Mouse (Mus musculus): Measurements from ENCODE around the gene Golga4.

Gene Golga4

DNA sequence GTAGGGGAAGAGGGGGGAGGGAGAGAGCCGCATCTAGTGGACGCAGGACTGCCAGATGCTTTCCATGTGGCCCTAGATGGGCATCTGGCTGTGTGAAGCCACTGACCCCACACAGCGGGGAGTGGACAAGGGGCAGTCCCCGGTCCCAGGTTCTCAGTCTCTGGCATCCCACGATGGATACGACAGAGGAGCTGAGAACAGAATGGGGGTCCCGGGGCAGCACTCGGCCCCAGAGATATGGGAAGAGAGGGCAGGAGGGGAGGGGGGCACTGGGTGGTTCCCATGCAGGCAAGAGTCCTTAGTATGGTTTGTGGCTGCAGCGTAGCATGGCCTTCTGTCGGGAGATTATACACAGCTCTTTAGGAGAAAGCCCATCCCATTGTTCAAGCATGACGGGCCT, 17.7 kb downstream of the Golga4 start:
- no peak for DNase-seq (ENCODE audit: low spot score in 2 of 2)

GRCm38 (mm10) chr9:118527056-118527455, 21.0 kb downstream of the Golga4 start:
- no peak for DNase-seq (ENCODE audit: low spot score in 2 of 2)

GRCm38 (mm10) chr9:118529783-118530182, 23.7 kb downstream of the Golga4 start:
- DNase-seq (ENCODE audit: low spot score in 2 of 2), result no peak

GRCm38 (mm10) chr9:118530679-118531078, 24.6 kb downstream of the Golga4 start:
- no peak for DNase-seq (ENCODE audit: low spot score in 2 of 2)

- DNase-seq (ENCODE audit: low spot score in 2 of 2), result no peak
These were observed 26.6 kb downstream of the Golga4 start for GRCm38 (mm10) chr9:118532516-118533205.

DNA sequence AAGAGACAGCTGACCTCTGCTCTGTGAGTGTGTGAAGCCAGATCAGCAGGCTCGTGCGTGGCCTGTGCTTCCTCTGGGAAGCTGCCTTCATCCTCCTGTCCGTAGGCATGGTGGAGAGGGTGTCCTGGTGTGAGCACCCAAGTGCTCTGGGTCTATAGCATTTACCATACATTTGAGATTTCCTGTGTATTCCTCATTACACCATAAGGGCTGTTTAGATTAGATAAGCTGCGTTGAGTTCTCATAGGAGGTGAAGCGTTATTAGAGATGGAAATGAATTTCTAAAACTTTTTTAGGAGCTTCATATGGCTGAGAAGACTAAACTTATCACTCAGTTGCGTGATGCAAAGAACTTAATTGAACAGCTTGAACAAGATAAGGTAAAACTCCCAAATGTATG, 30.9 kb downstream of the Golga4 start:
- no peak for DNase-seq (ENCODE audit: low spot score in 2 of 2)

DNA sequence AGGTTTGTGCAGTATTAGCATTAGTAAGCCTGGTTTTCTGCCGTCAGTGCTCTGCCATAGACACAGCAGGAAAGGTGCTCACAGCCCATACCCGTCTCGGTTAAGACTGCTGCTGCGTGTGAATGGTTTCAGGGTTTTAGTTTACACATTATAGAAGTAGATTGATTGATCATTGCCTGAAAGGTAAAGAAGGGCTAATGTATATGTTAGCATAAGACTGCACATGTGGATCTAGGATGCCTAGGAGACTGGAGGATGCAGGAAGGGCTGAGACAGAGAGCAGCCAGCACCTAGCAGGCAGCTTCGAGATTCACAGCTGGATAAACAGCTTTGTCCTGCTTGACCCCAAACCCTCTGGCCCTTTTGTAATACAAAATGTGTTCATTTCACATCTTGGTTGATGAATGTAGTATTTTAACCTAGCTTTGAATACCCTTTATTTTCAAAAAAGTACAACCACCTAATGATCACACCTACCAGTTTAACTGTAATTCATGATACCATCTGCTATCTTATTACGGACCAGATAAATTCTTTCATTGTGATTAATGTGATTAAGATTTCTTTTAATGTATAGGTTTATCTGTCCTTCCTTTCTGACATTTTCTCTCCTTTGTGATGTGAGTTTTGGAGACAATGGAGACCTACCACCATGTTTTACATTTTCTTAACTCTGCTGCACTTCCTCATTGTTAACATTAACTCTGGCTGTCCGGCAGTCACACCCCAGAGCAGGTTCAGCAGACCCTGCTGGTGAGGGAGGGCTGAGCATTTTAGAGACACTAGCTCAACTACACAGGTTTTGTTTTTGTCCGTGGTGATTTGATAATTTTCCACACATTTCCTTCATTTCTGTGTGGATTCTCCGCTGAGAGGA, 31.6 kb downstream of the Golga4 start:
- DNase-seq (ENCODE audit: low spot score in 2 of 2), result no peak

- DNase-seq (ENCODE audit: low spot score in 2 of 2), result no peak
These were observed 35.8 kb downstream of the Golga4 start for GRCm38 (mm10) chr9:118541851-118542250.

- DNase-seq (ENCODE audit: low spot score in 2 of 2), result no peak
These were observed 39.1 kb downstream of the Golga4 start for GRCm38 (mm10) chr9:118545146-118545545.

GRCm38 (mm10) chr9:118548651-118549050, 42.6 kb downstream of the Golga4 start:
- no peak for DNase-seq (ENCODE audit: low spot score in 2 of 2)

DNA sequence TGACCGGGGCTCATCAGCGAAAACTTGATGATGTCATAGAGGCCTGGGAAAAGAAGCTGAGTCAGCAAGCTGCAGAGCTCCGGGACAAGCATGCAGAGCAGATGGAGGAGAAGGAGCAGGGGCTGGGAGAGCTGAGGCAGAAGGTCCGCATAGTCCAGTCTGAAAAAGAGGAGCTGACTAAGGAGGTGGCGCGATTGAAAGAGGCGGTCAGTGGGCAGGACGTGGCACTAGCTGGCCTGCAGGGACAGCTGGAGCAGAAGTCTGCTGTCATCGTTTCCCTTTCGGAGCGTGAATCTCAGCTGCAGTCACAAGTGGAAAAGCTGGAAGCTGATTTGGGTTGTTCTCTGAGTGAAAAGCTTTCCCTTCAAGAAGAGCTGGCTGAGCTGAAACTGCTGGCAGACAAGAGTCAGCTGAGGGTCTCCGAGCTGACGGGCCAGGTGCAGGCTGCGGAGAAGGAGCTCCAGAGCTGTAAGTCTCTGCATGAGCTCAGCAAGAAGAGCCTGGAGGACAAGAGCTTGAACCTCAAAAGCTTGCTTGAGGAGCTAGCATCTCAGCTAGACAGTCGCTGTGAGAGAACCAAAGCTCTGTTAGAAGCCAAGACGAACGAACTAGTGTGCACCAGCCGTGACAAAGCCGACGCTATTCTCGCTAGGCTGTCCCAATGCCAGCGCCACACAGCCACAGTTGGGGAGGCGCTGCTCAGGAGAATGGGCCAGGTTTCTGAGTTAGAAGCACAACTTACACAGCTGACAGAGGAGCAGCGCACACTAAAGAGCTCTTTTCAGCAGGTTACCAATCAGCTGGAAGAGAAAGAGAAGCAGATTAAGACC, 51.1 kb downstream of the Golga4 start:
- DNase-seq (ENCODE audit: low spot score in 2 of 2), result no peak

DNA sequence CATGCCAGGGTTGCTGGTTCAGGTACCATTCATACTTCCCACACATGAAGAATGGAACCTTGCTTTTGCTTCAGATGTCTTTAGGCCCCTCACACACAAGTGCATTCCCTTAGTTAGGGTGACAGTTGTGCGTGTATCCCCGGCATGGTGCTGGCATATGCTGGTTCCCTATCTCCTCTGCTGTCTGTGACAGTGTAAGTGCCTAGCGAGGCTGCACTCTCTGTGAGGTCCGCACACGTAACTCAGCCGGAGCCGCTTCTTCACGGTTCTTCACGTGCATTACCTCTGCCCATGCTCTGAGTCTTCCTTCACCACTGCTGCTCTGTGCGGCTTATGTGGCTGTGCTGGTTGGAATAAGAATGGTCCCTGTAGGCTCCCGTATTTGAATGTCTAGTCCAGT, 57.3 kb downstream of the Golga4 start:
- DNase-seq (ENCODE audit: low spot score in 2 of 2), result no peak

DNA sequence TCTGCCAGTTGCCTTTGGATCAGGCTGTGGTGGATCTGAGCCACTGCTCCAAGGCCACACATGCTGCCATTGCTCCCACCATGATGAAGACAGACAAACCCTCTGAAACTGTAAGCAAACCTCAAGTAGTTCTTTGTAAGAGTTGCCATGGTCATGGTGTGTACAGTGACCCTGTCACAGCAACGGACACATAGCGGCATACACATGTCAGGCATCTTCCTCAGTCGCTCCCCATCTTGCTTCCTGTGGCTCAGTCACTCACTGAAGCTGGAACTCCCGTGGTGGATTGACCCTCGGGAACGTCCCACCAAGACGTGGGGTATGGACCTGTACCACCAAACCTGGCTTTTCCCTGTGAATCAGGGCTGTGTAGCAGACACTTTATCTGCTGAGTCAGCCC, 57.8 kb downstream of the Golga4 start:
- no peak for DNase-seq (ENCODE audit: low spot score in 2 of 2)

GRCm38 (mm10) chr9:118564696-118565095, 58.6 kb downstream of the Golga4 start:
- no peak for DNase-seq (ENCODE audit: low spot score in 2 of 2)

DNA sequence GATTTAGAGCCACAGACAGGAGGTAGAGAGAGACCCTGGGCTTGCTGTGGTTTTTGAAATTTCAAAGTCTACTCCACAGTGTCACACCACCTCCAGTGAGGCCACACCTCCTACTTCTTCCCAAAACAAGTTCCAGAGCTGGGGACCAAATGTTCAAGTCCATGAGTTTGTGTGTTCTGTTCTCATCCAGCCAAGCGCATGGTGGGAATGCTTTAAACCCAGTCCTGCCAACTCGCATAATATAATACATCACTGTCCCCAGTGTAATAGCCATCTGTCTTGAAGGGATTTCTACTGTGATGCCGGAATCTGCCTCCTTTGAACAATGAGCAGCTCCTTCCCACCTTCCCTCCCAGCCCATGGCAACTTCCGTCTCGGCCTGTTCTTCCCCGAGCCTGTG, 63.3 kb downstream of the Golga4 start:
- DNase-seq (ENCODE audit: low spot score in 2 of 2), result no peak

DNA sequence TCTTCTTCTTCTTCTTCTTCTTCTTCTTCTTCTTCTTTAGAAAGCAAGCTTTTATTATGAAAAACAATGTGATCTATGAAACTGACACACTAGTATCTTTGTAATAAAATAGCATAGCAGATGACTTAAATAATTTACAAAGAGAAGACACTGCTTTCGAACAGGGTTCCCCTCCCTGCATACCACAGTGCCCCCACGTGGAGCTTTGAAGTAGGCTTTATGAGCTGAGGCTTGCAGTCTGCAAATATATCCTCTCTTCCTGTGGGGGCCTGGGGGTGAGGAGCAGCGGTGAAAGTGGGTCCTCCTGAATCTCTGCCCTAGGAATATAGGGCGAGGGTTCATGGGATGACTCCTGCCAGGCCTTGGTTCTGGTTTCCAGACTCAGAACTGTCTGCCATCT, 64.8 kb downstream of the Golga4 start:
- DNase-seq (ENCODE audit: low spot score in 2 of 2), result no peak

DNA sequence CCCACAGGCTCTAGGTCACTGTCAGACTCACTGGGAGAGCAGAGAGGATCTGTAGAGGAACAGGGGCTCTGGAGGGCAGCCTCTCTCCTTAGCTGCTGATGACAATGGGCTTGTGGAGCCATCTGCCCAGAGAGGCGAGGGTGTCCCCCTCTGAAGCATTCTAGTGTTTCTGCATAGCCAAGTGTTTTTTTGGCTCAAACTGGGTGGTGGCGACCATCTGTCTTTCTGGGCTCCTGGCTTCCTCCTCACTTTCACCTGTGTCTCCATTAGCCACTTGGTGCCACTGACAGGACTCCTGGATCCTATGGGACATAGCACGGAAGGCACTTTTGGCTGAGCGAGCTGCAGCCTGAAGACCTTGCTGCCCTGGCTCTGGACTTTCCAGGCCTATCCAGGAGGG, 65.6 kb downstream of the Golga4 start:
- no peak for DNase-seq (ENCODE audit: low spot score in 2 of 2)

DNA sequence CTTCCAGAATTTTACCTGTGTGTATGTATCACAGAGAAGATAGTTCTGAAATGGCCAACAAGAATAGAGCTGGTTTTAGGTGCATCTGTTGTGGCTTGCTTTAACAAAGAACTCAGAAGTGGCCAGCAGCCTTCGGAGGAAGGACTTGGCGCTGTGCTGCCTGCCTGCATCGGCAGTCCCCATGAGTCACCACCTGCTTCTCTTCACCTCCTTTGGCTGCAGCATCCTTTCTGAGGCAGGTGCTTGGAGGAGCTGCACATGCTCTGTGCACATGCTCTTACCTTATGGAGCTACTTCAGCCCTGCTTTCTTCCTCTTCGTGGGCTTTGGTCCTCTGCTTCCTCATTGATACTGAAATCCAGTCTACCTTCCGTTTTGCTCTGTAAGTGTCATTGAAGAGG, 68.8 kb downstream of the Golga4 start:
- no peak for DNase-seq (ENCODE audit: low spot score in 2 of 2)

- no peak for DNase-seq (ENCODE audit: low spot score in 2 of 2)
These were observed 74.3 kb downstream of the Golga4 start for GRCm38 (mm10) chr9:118580371-118580770.

DNA sequence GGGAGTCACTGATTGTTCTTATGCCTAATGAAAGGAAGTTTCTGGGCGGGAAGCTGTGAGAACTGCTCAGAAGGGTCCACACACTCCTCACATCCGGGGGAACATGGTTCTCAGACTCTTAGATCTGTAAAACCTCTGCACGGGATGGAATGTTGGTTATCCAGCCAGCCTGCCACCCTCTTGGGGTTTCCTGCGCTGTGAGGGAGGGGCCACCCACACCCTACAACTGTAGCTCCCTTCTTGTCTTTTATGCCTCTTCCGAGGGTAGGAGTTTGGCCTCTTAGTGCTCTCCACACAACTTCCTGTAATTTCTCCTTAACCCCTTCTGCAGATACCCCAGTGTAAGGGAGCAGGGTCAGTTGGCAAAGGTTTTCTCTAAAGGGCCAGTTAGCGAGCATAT, 76.7 kb downstream of the Golga4 start:
- no peak for DNase-seq (ENCODE audit: low spot score in 2 of 2)

DNA sequence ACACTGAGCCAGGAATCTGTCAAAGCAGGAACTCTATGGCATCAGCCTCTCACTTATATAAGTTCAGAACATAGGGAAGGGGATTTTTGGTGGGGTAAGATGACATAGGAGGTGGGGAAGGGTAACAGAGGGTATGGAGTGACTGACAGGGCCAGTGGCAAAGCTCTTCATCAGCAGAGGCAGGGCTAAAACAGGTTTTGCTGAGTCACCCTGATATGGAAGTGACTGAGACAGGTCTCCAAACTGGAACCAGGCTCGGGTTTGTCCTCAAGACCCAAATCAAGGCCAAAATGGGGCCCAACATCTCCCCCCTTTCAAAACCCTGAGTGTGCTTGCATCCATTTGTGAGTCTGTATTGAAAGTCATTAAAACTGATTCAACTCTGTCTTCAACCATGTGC, 78.8 kb downstream of the Golga4 start:
- DNase-seq (ENCODE audit: low spot score in 2 of 2), result no peak

DNA sequence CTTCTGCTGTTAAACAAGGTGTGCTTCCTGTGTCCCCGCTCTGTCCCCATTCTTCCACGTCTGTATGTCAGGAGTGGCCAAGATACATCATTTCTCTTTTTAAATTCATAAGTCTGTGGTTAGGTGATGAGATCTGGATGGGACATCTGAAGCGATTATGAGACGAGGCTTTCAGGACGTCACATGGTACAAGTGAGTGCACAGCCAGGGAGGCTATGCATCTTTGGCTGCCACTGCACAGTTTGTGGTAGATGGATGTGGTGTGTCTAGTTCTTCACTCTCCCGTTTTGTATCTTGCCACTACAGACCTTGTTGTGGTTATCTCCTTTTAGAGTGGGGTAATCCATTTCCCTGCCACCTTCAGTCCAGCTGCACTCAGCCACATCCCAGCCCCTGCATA, 79.9 kb downstream of the Golga4 start:
- no peak for DNase-seq (ENCODE audit: low spot score in 2 of 2)
